Mouse (Mus musculus): Measurements from ENCODE around the gene Basp1. TPM values are rescaled to one million over a fixed set of nuclear protein-coding genes. Genes with fewer than 3 reads are reported as not detected.

The Basp1 gene
- polyA plus RNA-seq, 1 experiment from 2014 or later = 141 TPM

GRCm38 (mm10) chr15:25447136-25447535 is 33.6 kb upstream of the Basp1 start:
- Histone ChIP-seq H3K4me3 (ENCODE audit: low read depth, low read length) (no peak overlapping the region), H3K9me3 (replicated peaks; ENCODE audit: control insufficient read depth, low read length) (no peaks in the 10 kb centered on the region), H3K9ac (replicated peaks; ENCODE audit: low read length) (no peak overlapping the region), H3K27ac (replicated peaks; ENCODE audit: low read depth, low read length) (no peak overlapping the region), H3K36me3 (replicated peaks; ENCODE audit: control insufficient read depth, insufficient read depth, low read depth, low read length) (no peaks in the 10 kb centered on the region), H3K27me3 (ENCODE audit: control insufficient read depth, insufficient read depth, low read length) (no peaks in the 10 kb centered on the region), H3K4me2 (ENCODE audit: low read depth, low read length) (no peak overlapping the region), H3K4me1 (ENCODE audit: control insufficient read depth, insufficient read depth, low read length) (no peaks in the 10 kb centered on the region)
- ATAC-seq (replicated peaks; ENCODE audit: insufficient number of reproducible peaks, low FRiP score, low TSS enrichment, low read depth) = no peak
- no peak for DNase-seq (ENCODE audit: low spot score)
- WGBS = 71% methylated on average over 6 of the region's 6 CpGs

- Histone ChIP-seq H3K4me3 (ENCODE audit: low read depth, low read length) (no peak overlapping the region), H3K27ac (replicated peaks; ENCODE audit: low read depth, low read length) (no peak overlapping the region), H3K4me1 (ENCODE audit: control insufficient read depth, insufficient read depth, low read length) (peaks cover 3% of the 10 kb centered on the region; the same call in 1 of the 2 replicates), H3K9ac (replicated peaks; ENCODE audit: low read length) (no peak overlapping the region), H3K27me3 (ENCODE audit: control insufficient read depth, insufficient read depth, low read length) (no peaks in the 10 kb centered on the region), H3K4me2 (ENCODE audit: low read depth, low read length) (no peak overlapping the region), H3K9me3 (replicated peaks; ENCODE audit: control insufficient read depth, low read length) (no peaks in the 10 kb centered on the region), H3K36me3 (replicated peaks; ENCODE audit: control insufficient read depth, insufficient read depth, low read depth, low read length) (no peaks in the 10 kb centered on the region)
- ATAC-seq (replicated peaks; ENCODE audit: insufficient number of reproducible peaks, low FRiP score, low TSS enrichment, low read depth) (0 out of 2 replicates have a peak, but pooled peaks have one; percentile 8), DNase-seq (ENCODE audit: low spot score) (no peak)
- WGBS = 20% methylated on average over 8 of the region's 8 CpGs
Measured at GRCm38 (mm10) chr15:25446155-25446487, 32.6 kb upstream of the Basp1 start.

DNA sequence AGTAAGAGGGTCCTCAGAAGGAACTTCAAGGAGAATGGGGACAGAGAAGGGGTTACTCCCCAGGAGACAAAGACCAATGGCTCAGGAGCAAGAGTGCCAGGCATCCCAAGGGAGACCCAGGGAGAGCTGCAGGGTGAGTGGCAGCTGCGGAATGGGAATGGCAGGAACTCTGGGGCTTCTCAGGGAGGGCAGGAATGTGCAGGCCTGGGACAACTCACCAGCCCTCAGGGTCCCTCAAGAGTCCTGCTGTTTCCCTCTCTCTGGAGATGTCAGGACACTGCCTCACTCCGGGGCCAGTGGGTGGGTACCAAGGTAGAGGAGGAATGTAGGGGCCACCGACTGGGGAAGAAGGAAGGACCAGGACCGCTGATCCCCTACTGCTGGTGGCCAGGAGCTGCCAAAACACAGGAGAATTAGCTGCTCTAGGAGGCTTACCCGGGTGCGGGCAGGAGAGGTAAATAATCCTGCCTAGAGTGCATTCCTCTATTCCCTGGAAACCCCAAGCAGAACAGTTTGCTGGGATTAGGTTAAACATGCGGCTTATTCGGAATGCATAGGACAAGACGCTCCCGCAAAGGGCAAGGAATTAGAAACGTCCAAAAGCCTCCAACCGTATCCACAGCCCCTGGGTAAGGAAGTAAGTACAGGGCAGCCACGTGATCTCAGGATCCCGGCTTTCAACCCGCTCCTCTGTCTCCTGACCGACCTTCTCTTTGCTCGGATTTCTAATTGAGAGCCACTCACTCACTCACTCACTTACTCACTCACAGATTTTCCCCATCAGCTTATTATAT is 32.0 kb upstream of the Basp1 start:
- ATAC-seq (replicated peaks; ENCODE audit: insufficient number of reproducible peaks, low FRiP score, low TSS enrichment, low read depth) = peak; percentile 42; the same call in 1 of the 2 replicates
- H3K27ac ChIP-seq (replicated peaks; ENCODE audit: low read depth, low read length) = no peak overlapping the region
- H3K9me3 ChIP-seq (replicated peaks; ENCODE audit: control insufficient read depth, low read length) = no peaks in the 10 kb centered on the region
- H3K27me3 ChIP-seq (ENCODE audit: control insufficient read depth, insufficient read depth, low read length) = no peaks in the 10 kb centered on the region
- no peaks in the 10 kb centered on the region for H3K36me3 ChIP-seq (replicated peaks; ENCODE audit: control insufficient read depth, insufficient read depth, low read depth, low read length)
- H3K9ac ChIP-seq (replicated peaks; ENCODE audit: low read length) = no peak overlapping the region
- 0 out of 2 replicates have a peak overlapping the region, but pooled peaks have one; percentile 2 for H3K4me2 ChIP-seq (ENCODE audit: low read depth, low read length)
- no peak overlapping the region for H3K4me3 ChIP-seq (ENCODE audit: low read depth, low read length)
- peak; percentile 63 for DNase-seq (ENCODE audit: low spot score)
- peaks cover 3% of the 10 kb centered on the region; the same call in 1 of the 2 replicates for H3K4me1 ChIP-seq (ENCODE audit: control insufficient read depth, insufficient read depth, low read length)
- 5% methylated on average over 17 of the region's 17 CpGs for WGBS

- H3K27me3 ChIP-seq (ENCODE audit: control insufficient read depth, insufficient read depth, low read length) = no peaks in the 10 kb centered on the region
Measured at GRCm38 (mm10) chr15:25444208-25444607, 30.6 kb upstream of the Basp1 start.

GRCm38 (mm10) chr15:25443140-25443790 is 29.7 kb upstream of the Basp1 start:
- no peak overlapping the region for H3K27ac ChIP-seq (replicated peaks; ENCODE audit: low read depth, low read length)
- no peak overlapping the region for H3K4me2 ChIP-seq (ENCODE audit: low read depth, low read length)
- DNase-seq (ENCODE audit: low spot score) (no peak), ATAC-seq (replicated peaks; ENCODE audit: insufficient number of reproducible peaks, low FRiP score, low TSS enrichment, low read depth) (no peak)
- WGBS = 79% methylated on average over 8 of the region's 8 CpGs
- H3K36me3 ChIP-seq (replicated peaks; ENCODE audit: control insufficient read depth, insufficient read depth, low read depth, low read length) = no peaks in the 10 kb centered on the region
- H3K9ac ChIP-seq (replicated peaks; ENCODE audit: low read length) = no peak overlapping the region
- no peak overlapping the region for H3K4me3 ChIP-seq (ENCODE audit: low read depth, low read length)
- no peaks in the 10 kb centered on the region for H3K27me3 ChIP-seq (ENCODE audit: control insufficient read depth, insufficient read depth, low read length)
- H3K9me3 ChIP-seq (replicated peaks; ENCODE audit: control insufficient read depth, low read length) = no peaks in the 10 kb centered on the region
- H3K4me1 ChIP-seq (ENCODE audit: control insufficient read depth, insufficient read depth, low read length) = peaks cover 3% of the 10 kb centered on the region; the same call in 1 of the 2 replicates

More at GRCm38 (mm10) chr15:25444208-25444607, 30.6 kb upstream of the Basp1 start:
- no peak for ATAC-seq (replicated peaks; ENCODE audit: insufficient number of reproducible peaks, low FRiP score, low TSS enrichment, low read depth)
- Histone ChIP-seq H3K4me2 (ENCODE audit: low read depth, low read length) (no peak overlapping the region), H3K36me3 (replicated peaks; ENCODE audit: control insufficient read depth, insufficient read depth, low read depth, low read length) (no peaks in the 10 kb centered on the region), H3K27ac (replicated peaks; ENCODE audit: low read depth, low read length) (no peak overlapping the region), H3K9me3 (replicated peaks; ENCODE audit: control insufficient read depth, low read length) (no peaks in the 10 kb centered on the region), H3K4me1 (ENCODE audit: control insufficient read depth, insufficient read depth, low read length) (peaks cover 3% of the 10 kb centered on the region; the same call in 1 of the 2 replicates), H3K9ac (replicated peaks; ENCODE audit: low read length) (no peak overlapping the region), H3K4me3 (ENCODE audit: low read depth, low read length) (no peak overlapping the region)
- WGBS = 77% methylated on average over 10 of the region's 10 CpGs
- DNase-seq (ENCODE audit: low spot score) = no peak

- Histone ChIP-seq H3K9me3 (replicated peaks; ENCODE audit: control insufficient read depth, low read length) (no peaks in the 10 kb centered on the region), H3K27me3 (ENCODE audit: control insufficient read depth, insufficient read depth, low read length) (no peaks in the 10 kb centered on the region), H3K36me3 (replicated peaks; ENCODE audit: control insufficient read depth, insufficient read depth, low read depth, low read length) (no peaks in the 10 kb centered on the region), H3K27ac (replicated peaks; ENCODE audit: low read depth, low read length) (no peak overlapping the region), H3K9ac (replicated peaks; ENCODE audit: low read length) (no peak overlapping the region), H3K4me2 (ENCODE audit: low read depth, low read length) (no peak overlapping the region), H3K4me3 (ENCODE audit: low read depth, low read length) (no peak overlapping the region), H3K4me1 (ENCODE audit: control insufficient read depth, insufficient read depth, low read length) (peaks cover 3% of the 10 kb centered on the region; the same call in 1 of the 2 replicates)
- 46% methylated on average over 9 of the region's 9 CpGs for WGBS
- peak; percentile 38 for DNase-seq (ENCODE audit: low spot score)
- no peak for ATAC-seq (replicated peaks; ENCODE audit: insufficient number of reproducible peaks, low FRiP score, low TSS enrichment, low read depth)
Measured at GRCm38 (mm10) chr15:25441868-25442185, 28.3 kb upstream of the Basp1 start.

- H3K9me3 ChIP-seq (replicated peaks; ENCODE audit: control insufficient read depth, low read length) = no peaks in the 10 kb centered on the region
- 5% methylated on average over 24 of the region's 24 CpGs for WGBS
- H3K36me3 ChIP-seq (replicated peaks; ENCODE audit: control insufficient read depth, insufficient read depth, low read depth, low read length) = no peaks in the 10 kb centered on the region
- H3K4me1 ChIP-seq (ENCODE audit: control insufficient read depth, insufficient read depth, low read length) = peaks cover 3% of the 10 kb centered on the region; the same call in 1 of the 2 replicates
- DNase-seq (ENCODE audit: low spot score) (peak; percentile 90), ATAC-seq (replicated peaks; ENCODE audit: insufficient number of reproducible peaks, low FRiP score, low TSS enrichment, low read depth) (no peak)
- no peak overlapping the region for H3K9ac ChIP-seq (replicated peaks; ENCODE audit: low read length)
- peak overlapping the region; percentile 33 for H3K4me2 ChIP-seq (ENCODE audit: low read depth, low read length)
- peak overlapping the region; percentile 17; the same call in 1 of the 2 replicates for H3K4me3 ChIP-seq (ENCODE audit: low read depth, low read length)
- H3K27me3 ChIP-seq (ENCODE audit: control insufficient read depth, insufficient read depth, low read length) = no peaks in the 10 kb centered on the region
- H3K27ac ChIP-seq (replicated peaks; ENCODE audit: low read depth, low read length) = no peak overlapping the region
Measured at GRCm38 (mm10) chr15:25440991-25441867, 27.7 kb upstream of the Basp1 start.

Data from embryonic facial prominence, embryonic 11.5 days (tissue).